Mouse (Mus musculus): ENCODE measurements at regions not wholly inside any gene's neighbourhood (a gene's known extent, or its start where the extent isn't known, plus 50 kb on each side); places are given as distances from the start of the nearest gene placed in this dataset.

DNA sequence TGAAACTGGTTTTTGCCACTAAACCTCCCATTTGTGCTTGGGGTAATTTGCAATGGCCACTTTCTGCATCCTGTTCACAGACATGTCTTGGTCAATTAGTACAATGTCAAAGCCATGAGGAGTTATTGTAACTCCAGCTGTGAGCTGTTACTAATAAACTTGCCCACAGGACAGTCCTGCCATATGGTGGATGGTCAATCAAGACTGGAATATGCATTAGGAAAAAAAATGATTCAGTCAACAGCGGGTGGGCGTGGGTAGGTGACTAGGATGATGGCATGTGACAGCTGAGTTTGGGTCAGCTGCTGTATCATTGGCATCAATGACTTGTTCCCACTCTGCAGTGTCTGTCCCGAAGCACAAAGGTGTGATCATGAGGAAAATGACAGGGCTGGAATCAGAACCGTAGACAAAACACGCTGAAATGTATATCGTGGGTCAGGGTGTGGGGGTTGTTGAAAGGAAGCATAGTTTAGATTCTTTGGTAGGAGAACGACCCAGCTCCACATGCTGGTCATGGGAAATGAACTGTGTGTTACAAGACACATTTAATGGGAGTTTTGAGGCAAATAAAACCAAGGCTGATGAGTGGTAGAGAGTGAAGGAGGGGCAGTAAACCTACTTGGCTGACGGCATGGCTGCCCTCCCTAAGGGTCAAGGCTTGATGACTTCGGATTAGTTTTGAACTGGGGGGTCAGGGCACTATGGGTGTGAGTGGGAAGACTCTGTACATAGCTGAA lies 363.2 kb upstream of the Npvf start:
- no peak for DNase-seq (ENCODE audit: extremely low spot score, low spot score)
- H3K4me1 ChIP-seq, result peaks cover 23% of the 10 kb centered on the region
- no peak overlapping the region for H3K27ac ChIP-seq
- H3K36me3 ChIP-seq (replicated peaks), result no peaks in the 10 kb centered on the region
- WGBS, result 89% methylated on average over 9 of the region's 9 CpGs
- H3K4me3 ChIP-seq, result no peak overlapping the region
- no peaks in the 10 kb centered on the region for H3K27me3 ChIP-seq (ENCODE audit: poor library complexity, severe bottlenecking)
- H3K9me3 ChIP-seq, result no peaks in the 10 kb centered on the region

DNA sequence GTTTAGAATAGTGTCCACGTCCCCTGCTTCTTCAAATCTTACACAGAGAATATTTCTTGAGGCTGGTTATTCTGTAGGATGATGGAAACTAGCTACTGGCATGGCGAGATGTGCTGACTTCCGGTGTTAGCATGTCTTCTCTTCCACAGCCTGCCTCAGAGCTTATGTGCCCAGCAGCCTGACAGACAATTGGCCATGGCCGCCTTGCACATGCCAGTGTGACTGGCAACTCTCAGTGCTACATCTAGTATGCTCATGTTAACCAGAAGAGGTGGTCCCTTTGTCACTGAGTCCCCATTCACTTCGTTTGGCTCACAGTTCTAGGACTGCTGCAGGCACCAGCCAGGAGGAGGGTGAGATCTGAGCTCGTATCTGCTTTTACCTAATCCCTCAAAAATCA lies 367.0 kb upstream of the Npvf start:
- 87% methylated on average over 6 of the region's 6 CpGs for WGBS
- no peak for DNase-seq (ENCODE audit: extremely low spot score, low spot score)
- no peaks in the 10 kb centered on the region for H3K36me3 ChIP-seq (replicated peaks)
- no peaks in the 10 kb centered on the region for H3K9me3 ChIP-seq
- H3K4me1 ChIP-seq, result peaks cover 13% of the 10 kb centered on the region
- no peak overlapping the region for H3K27ac ChIP-seq
- no peak overlapping the region for H3K4me3 ChIP-seq
- H3K27me3 ChIP-seq (ENCODE audit: poor library complexity, severe bottlenecking), result no peaks in the 10 kb centered on the region; the same call in 1 of the 2 replicates

DNA sequence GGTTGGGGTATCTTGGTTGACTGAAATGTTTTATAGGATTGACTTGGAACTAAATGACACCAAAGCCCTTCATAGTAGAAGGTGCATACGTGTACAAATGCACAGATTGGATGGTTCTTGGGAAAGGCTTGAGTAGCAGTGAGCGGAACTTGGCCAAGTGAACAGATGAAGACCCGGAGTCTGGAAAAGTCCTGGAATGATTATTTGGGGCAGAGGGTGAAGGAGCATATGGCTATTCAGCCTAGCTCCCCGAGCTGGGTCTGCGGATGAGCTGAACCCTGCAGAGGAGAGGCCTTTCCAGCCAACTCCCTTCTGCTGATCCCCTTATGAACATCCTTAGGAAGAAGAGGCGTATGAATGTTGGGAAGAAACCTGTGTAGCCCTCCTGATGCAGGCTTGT lies 369.1 kb upstream of the Npvf start:
- Histone ChIP-seq H3K9me3 (no peaks in the 10 kb centered on the region), H3K27ac (no peak overlapping the region)
- no peak for DNase-seq (ENCODE audit: extremely low spot score, low spot score)

DNA sequence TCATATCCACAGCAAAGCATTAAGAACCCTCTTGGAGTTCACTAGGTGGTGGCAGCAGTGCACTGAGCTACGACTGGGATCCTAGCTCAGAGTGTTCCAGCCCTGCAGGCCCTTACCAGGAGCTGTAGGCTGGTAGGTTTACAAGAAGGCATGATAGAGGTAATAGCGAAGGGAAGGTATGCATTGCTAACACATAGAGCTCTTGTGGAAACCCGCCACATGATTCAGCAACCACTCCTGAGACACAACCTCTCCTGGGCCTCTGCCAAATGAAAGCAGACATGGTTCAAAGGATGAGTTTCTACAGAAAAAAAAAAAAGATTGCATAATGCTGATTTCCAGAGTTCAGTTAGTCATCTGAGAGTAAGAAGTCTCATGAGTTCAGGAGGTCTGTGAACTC lies 370.5 kb upstream of the Npvf start:
- WGBS, result 85% methylated on average over 3 of the region's 3 CpGs
- H3K27me3 ChIP-seq (ENCODE audit: poor library complexity, severe bottlenecking), result no peaks in the 10 kb centered on the region; the same call in 1 of the 2 replicates
- H3K27ac ChIP-seq, result no peak overlapping the region
- H3K36me3 ChIP-seq (replicated peaks), result no peaks in the 10 kb centered on the region
- H3K4me1 ChIP-seq, result peaks cover 7% of the 10 kb centered on the region; the same call in 1 of the 2 replicates
- DNase-seq (ENCODE audit: extremely low spot score, low spot score), result no peak
- no peaks in the 10 kb centered on the region for H3K9me3 ChIP-seq
- no peak overlapping the region for H3K4me3 ChIP-seq

More for the DNA sequence above, 369.1 kb upstream of the Npvf start:
- Histone ChIP-seq H3K4me1 (peaks cover 7% of the 10 kb centered on the region; the same call in 1 of the 2 replicates), H3K27me3 (ENCODE audit: poor library complexity, severe bottlenecking) (no peaks in the 10 kb centered on the region; the same call in 1 of the 2 replicates), H3K4me3 (no peak overlapping the region), H3K36me3 (replicated peaks) (no peaks in the 10 kb centered on the region)
- 92% methylated on average over 6 of the region's 6 CpGs for WGBS

DNA sequence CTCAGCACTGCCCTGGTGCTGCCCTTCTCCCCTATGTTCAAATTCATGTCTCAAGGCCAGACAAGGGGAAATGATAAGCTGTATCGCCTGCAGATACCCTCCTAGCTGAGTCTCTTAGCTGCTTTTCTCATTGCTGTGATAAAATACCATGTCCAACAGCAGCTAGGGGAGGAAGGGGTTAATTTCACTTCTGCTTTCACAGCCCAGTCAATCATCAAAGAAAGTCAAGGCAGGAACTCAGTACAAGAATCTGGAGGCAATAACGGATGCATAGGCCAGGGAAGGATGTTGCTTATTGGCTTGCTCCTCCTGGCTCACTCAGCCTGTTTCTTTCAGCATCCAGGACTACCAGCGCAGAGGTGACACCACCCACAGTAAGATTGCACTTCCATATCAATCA lies 371.2 kb upstream of the Npvf start:
- H3K4me3 ChIP-seq, result no peak overlapping the region
- H3K9me3 ChIP-seq, result no peaks in the 10 kb centered on the region
- H3K36me3 ChIP-seq (replicated peaks), result no peaks in the 10 kb centered on the region
- H3K4me1 ChIP-seq, result peaks cover 7% of the 10 kb centered on the region; the same call in 1 of the 2 replicates
- H3K27ac ChIP-seq, result no peak overlapping the region
- no peak for DNase-seq (ENCODE audit: extremely low spot score, low spot score)
- 75% methylated on average over 3 of the region's 3 CpGs for whole genome bisulfite sequencing
- H3K27me3 ChIP-seq (ENCODE audit: poor library complexity, severe bottlenecking), result no peaks in the 10 kb centered on the region; the same call in 1 of the 2 replicates

DNA sequence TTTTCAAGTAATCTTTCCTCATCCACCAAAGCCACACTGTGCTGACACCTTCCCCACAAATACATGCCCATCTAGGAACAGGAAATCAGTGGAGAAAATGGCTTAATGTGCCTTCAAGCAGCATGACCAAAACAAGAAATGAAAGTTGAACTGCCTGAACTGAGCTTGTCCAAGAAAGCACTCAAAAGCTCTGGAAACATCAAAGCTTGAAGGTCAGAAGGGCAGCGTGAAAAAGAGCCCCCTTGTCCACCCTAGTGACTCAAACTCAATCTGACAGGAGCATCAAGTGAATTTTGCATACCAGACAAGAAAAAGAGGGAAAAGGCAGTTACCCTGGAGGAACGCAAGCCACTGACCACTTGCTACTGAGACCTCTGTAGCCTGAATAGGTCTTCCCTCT lies 373.1 kb upstream of the Npvf start:
- no peaks in the 10 kb centered on the region; the same call in 1 of the 2 replicates for H3K27me3 ChIP-seq (ENCODE audit: poor library complexity, severe bottlenecking)
- peaks cover 7% of the 10 kb centered on the region; the same call in 1 of the 2 replicates for H3K4me1 ChIP-seq
- no peaks in the 10 kb centered on the region for H3K9me3 ChIP-seq
- no peak overlapping the region for H3K27ac ChIP-seq
- no peaks in the 10 kb centered on the region for H3K36me3 ChIP-seq (replicated peaks)
- H3K4me3 ChIP-seq, result no peak overlapping the region
- no peak for DNase-seq (ENCODE audit: extremely low spot score, low spot score)
- 61% methylated on average over 2 of the region's 2 CpGs for WGBS

DNA sequence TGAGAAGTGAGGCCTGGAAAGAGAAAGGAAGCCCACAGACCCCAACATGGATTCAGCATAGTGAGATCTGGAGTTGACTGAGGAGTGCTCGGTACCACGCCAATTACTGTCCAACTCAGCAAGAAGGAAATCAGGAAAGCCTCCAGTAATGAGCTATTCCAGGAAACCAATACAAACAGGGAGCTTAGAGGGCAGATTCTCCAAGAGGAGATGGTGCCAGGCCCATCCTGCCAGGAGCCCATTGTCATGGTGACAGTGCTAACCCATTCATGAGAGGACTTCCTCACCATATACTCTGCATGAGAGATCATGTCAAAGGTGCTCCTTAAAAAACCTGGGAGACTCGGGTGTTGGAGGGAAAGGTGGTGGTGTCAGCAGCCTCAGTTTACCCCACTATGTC lies 375.3 kb upstream of the Npvf start:
- Histone ChIP-seq H3K36me3 (replicated peaks) (no peaks in the 10 kb centered on the region), H3K27ac (no peak overlapping the region), H3K4me1 (peaks cover 7% of the 10 kb centered on the region; the same call in 1 of the 2 replicates), H3K9me3 (no peaks in the 10 kb centered on the region), H3K4me3 (no peak overlapping the region), H3K27me3 (ENCODE audit: poor library complexity, severe bottlenecking) (no peaks in the 10 kb centered on the region)
- WGBS, result 85% methylated on average over 3 of the region's 3 CpGs
- no peak for DNase-seq (ENCODE audit: extremely low spot score, low spot score)

DNA sequence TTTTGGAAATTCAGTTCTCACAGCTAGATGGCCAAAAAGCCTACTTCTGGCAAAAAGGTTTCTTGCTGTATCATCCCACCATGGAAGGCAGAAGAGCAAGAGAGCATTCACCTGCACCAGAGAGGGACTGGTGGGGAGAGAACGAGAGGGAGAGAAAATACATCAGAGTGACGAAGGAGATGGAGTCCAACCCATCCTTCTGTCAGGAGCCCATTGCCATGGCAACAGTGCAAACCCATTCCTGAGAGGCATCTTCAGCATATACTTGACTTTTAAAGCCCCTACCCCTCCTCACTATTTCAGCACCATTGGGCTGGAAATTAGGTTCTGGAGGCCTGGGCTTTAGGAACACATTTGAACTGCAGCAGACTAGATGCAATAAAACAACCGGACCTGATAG lies 375.7 kb upstream of the Npvf start:
- Histone ChIP-seq H3K27ac (no peak overlapping the region), H3K4me3 (no peak overlapping the region), H3K9me3 (no peaks in the 10 kb centered on the region), H3K27me3 (ENCODE audit: poor library complexity, severe bottlenecking) (no peaks in the 10 kb centered on the region), H3K4me1 (peaks cover 7% of the 10 kb centered on the region; the same call in 1 of the 2 replicates), H3K36me3 (replicated peaks) (no peaks in the 10 kb centered on the region)
- DNase-seq (ENCODE audit: extremely low spot score, low spot score), result no peak
- 84% methylated on average over 3 of the region's 3 CpGs for WGBS

DNA sequence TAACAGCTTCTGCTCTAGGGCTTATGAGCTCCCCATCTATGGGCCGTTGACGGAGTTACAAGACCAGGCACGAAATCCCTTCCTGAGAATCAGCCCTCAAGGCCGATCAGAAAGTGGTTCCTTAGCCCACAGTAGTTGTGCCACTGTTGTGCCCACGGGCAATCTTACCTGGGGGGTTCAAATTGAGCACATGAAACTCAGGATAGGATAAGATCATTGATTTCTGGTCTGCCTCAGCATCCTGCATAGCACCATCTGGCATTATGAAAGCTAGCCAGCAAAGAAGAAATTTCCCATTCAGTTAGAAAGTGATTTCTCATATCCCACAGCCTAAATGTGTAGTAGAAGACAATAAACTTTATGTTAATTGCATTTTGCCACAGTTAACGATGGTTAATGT lies 379.6 kb upstream of the Npvf start:
- Histone ChIP-seq H3K4me1 (peaks cover 2% of the 10 kb centered on the region), H3K27ac (no peak overlapping the region), H3K36me3 (replicated peaks) (no peaks in the 10 kb centered on the region), H3K9me3 (no peaks in the 10 kb centered on the region), H3K4me3 (no peak overlapping the region), H3K27me3 (ENCODE audit: poor library complexity, severe bottlenecking) (no peaks in the 10 kb centered on the region)
- 92% methylated on average over 6 of the region's 6 CpGs for WGBS
- no peak for DNase-seq (ENCODE audit: extremely low spot score, low spot score)

DNA sequence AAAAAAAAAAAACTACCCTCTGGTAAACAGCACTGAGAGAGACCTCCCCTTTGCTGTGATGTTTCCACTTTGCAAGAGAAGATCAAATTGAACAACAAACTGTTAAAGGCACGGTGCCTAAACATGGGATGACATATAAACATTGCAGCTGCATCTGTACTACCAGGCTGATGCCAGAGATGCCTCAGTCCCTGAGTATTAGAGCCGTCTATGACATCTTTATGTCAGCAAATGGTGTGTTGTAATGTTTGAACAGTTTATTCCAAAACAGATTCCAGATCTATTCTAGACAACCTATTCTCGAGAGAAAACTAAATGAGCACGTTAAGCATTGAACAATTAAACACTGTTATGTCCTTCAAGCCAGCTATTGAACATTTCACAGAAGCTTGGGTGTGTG lies 381.8 kb upstream of the Npvf start:
- Histone ChIP-seq H3K27me3 (ENCODE audit: poor library complexity, severe bottlenecking) (no peaks in the 10 kb centered on the region), H3K36me3 (replicated peaks) (no peaks in the 10 kb centered on the region), H3K27ac (no peak overlapping the region), H3K4me1 (peaks cover 7% of the 10 kb centered on the region), H3K4me3 (no peak overlapping the region), H3K9me3 (no peaks in the 10 kb centered on the region)
- 89% methylated on average over 4 of the region's 4 CpGs for WGBS
- no peak for DNase-seq (ENCODE audit: extremely low spot score, low spot score)

DNA sequence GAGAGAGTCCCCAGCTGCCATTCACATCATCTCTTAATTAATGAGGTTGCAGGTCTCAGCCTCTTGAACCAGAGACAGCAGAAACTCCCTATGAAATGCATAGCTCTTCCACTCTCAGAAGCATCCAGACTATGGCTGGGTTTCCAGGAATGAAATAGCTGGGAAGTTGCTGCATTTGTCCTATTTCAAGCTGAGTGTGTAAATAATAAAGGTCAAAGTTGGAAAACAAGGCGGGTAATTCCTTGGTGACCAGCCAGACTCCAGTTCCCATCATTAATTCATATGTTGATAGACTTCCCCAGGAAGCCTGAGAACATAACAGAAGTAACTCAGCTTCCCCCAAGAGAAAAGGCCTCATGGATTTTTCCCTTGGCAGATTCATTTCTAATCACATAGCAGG lies 382.3 kb upstream of the Npvf start:
- no peak overlapping the region for H3K4me3 ChIP-seq
- H3K4me1 ChIP-seq, result peaks cover 7% of the 10 kb centered on the region
- H3K27me3 ChIP-seq (ENCODE audit: poor library complexity, severe bottlenecking), result no peaks in the 10 kb centered on the region
- no peaks in the 10 kb centered on the region for H3K36me3 ChIP-seq (replicated peaks)
- WGBS, result 46% methylated on average over 1 of the region's 1 CpGs
- no peaks in the 10 kb centered on the region for H3K9me3 ChIP-seq
- H3K27ac ChIP-seq, result no peak overlapping the region
- no peak for DNase-seq (ENCODE audit: extremely low spot score, low spot score)

DNA sequence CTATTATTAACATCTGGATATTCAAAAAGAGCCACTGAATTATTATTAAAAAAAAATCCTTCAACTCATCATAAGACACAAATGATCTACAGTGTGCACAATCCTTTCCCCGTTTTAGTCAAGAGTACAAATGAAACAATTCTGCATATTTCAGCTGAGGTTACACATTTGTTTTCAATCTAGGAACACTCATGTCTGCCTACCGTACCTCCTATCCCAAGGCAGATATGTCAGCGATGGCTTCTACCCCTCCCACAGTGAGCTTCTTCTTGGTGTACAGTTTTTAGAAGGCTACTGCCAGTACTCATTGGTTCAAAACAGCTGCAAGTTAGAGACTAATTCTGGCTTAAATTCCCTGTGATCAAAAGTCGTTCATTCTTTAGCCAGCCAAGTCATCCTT lies 382.7 kb upstream of the Npvf start:
- H3K4me3 ChIP-seq, result no peak overlapping the region
- H3K27ac ChIP-seq, result no peak overlapping the region
- no peak for DNase-seq (ENCODE audit: extremely low spot score, low spot score)
- 78% methylated on average over 4 of the region's 4 CpGs for WGBS
- H3K4me1 ChIP-seq, result peaks cover 7% of the 10 kb centered on the region
- no peaks in the 10 kb centered on the region for H3K36me3 ChIP-seq (replicated peaks)
- H3K9me3 ChIP-seq, result no peaks in the 10 kb centered on the region
- H3K27me3 ChIP-seq (ENCODE audit: poor library complexity, severe bottlenecking), result no peaks in the 10 kb centered on the region

DNA sequence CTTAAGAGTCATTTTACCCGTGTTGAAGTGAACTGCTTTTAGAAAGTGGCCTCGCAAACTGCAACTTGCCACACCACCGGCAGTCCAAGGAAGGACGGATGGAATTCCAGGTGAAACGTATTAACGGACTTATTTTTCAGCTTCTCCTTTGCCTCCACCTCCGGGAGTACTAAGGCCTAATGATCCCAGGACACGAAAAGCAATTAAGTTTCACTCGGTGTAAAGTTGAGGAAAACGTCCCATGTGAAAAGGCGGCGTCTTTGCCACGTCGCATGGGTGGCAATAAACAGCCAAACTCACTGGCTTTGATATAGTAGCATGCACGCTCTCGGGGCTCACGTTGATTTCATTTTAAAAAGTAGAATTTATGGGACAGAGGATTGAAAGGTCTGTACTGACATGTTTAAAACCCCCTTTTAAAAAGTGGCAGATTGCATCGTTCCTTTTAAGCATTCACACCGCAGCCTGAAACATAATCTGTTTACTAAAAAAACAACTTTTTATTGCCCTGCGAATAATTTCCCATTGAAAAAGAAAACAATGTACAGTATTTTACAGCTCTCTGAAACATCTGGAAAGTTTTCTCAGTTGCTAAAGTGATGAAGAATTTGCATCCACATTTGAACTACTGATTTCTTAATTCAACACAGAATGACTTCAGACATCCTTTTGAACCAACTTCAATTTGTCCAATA lies 385.4 kb upstream of the Npvf start:
- DNase-seq (ENCODE audit: extremely low spot score, low spot score), result no peak
- H3K27ac ChIP-seq, result no peak overlapping the region
- 89% methylated on average over 20 of the region's 20 CpGs for WGBS

More for the DNA sequence above, 385.4 kb upstream of the Npvf start:
- Histone ChIP-seq H3K9me3 (no peaks in the 10 kb centered on the region), H3K27me3 (ENCODE audit: poor library complexity, severe bottlenecking) (no peaks in the 10 kb centered on the region), H3K4me1 (peaks cover 7% of the 10 kb centered on the region), H3K36me3 (replicated peaks) (no peaks in the 10 kb centered on the region), H3K4me3 (no peak overlapping the region)

All from forebrain, embryonic 10.5 days (tissue).